Mouse (Mus musculus) right cerebral cortex, adult 18-20 months (tissue): ENCODE measurements at regions not wholly inside any gene's neighbourhood (a gene's known extent, or its start where the extent isn't known, plus 50 kb on each side); places are given as distances from the start of the nearest gene placed in this dataset.

Experiments used
- DNase-seq: peaks from one replicate; pipeline ENCODE4 v3.0.0; 2022; ENCODE audit warnings: mixed read lengths

DNA sequence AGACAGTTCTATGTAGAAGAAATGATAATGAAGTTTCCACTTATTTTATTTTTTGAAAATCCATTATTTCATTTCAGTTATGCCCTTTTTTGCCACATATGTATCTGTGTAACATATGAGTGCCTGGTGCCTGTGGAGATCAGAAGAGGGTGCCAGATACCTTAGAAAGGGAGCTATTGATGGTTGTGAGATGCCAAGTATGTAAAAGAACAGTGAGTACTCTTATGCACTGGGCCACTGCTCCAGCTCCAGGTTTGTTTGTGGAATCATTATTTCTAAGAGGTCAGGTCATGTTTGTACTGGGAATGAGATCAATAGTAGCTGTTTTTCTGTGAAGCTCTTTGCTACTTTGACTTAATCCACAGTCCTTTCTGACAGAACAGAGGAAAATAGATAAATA, 68.1 kb downstream of the Cenpw start:
- DNase-seq, result no peak

DNA sequence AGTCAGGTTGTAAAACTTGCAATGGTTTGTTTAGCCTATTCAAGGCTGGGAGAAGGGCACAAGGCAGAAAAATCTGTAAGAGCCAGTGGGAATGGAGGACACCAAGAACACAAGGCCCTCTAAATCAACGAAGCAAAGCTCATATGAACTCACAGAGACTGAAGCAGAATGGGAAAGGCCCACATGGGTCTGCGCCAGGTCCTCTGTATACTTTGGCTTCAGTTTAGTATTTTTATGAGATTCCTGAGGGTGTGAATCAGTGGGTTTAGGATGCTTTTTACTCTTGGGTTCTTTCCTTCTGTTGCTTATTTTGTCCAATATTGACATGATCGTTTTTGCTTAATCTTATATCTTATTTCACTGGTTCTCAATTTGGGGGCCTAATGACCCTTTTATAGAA, 90.0 kb downstream of the Cenpw start:
- DNase-seq, result no peak

DNA sequence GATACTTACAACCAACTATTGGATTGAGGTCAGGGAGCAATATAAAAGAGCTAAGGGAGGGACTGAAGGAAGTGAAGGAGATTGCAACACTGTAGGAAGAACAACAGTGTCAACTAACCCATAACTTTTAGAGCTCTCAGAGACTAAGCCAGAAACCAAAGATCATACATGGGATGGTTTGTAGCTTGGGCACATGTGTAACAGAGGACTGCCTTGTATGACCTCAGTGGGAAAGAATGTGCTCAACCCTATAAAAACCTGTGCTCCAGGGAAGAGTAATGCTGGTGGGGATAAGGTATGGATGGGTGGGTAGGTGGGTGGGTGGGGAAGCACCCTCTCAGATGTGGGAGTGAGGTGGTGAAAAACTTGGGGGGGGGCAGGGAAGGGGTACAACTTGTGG, 97.9 kb downstream of the Cenpw start:
- no peak for DNase-seq

DNA sequence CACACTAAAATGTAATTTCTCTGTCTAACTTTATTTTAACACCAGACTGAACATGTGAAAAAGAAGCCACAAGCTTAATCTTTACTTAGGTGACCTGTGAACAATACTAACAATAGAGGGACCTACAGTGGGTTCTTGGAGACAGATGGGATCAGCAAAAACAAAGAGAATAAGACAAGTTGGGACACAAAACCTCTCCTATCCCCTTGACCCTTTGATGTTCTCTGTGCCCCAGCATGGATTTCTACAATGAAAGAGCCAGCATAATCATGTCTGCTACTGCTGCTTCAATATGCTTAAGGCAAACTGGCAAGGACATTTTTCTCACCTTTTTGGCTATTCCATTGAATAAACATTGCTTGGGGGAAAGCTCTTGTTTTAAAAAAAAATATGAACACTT, 105.8 kb downstream of the Cenpw start:
- DNase-seq, result no peak

DNA sequence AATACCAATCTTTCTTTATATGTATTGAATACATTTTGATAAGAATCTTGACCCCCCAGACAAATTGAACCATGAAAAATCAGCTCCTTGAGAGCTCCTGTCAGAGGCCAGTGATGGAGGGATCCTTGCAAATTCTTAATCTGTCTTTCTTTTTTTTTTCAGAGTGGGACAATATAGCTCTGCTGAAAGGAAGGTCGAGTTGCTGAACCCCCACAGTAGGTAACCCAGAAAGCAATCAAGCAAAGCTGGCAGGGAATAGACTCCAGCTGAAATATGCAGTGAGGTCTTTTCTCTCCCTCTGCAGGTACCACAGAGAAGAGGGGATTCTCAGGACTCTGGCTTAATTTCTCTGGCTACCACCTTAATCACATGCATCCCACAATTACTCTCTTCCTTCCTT, 108.8 kb downstream of the Cenpw start:
- DNase-seq, result no peak

DNA sequence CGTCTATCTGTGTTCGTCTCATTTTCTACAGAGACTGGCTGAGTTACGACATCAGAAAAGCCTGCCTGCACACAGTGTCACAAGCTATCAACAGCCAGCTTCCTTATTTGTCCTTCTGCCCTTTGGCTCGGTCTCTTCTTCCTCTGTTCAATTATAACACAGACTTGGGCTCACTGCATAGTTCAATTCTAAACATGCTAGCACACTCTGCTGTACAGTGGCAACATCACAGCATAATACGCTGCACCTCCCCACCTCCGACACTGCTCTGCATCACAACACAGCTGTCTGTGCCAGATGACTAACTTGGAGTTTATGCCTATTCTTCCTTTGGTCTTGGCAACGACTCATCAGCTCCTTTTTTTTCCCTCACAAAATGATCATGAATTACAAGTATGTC, 111.0 kb downstream of the Cenpw start:
- peak; percentile 56 for DNase-seq

DNA sequence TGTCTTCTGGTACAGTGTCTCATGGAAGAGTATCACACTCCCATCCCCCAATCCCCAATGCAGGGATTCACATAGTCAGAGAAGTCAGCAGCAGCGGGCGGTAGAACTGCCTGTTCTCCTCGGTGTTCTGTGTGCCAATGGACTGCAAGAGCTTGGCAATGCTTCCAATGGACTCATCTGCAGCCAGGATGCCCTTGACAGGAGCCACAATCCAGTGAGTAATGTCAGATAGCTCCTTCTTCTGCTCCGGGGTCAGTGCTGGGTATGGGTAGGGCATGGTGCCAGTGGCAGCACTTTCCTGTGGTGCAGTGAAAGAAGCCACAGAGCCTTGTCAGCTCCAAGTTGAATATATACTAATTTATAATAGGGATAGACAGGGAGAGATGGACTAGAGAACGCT, 115.3 kb downstream of the Cenpw start:
- DNase-seq, result no peak

DNA sequence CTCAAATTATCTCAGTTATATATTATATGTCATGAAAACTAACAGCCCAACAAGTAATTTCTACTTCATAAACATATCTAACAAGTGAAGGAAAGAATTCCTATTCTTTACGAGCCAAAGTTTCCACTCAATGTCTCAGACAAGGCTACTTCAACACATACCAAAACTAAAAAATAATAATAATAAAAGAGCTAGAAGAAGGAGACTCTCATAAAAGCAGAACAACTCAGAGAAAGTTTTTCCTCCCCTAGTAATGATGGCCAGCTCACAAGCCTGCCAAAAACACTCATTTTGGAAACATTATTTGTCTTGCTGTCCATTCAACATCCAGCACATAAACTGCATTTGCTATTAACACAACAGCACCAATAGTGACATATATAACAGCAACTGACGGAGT, 133.7 kb downstream of the Cenpw start:
- DNase-seq, result no peak

DNA sequence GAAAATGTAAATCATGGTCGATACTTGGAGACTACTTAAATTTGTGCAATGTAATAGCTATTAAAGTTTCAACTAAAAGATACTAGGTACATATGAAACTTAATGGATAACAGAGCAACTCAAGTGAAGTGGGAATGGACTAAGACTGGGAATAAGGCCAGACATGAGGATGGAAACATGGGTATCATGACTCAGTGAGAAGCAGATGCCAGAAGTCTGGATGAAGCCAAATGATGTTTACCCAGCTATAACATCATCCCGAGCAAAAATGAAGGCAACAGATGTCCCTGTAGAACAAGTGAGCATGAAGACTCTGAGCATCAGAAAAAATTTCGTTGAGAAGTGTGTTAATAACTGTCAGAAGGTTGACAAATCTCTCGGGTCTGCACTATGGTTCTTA, 169.7 kb downstream of the Cenpw start:
- DNase-seq, result peak; percentile 31

DNA sequence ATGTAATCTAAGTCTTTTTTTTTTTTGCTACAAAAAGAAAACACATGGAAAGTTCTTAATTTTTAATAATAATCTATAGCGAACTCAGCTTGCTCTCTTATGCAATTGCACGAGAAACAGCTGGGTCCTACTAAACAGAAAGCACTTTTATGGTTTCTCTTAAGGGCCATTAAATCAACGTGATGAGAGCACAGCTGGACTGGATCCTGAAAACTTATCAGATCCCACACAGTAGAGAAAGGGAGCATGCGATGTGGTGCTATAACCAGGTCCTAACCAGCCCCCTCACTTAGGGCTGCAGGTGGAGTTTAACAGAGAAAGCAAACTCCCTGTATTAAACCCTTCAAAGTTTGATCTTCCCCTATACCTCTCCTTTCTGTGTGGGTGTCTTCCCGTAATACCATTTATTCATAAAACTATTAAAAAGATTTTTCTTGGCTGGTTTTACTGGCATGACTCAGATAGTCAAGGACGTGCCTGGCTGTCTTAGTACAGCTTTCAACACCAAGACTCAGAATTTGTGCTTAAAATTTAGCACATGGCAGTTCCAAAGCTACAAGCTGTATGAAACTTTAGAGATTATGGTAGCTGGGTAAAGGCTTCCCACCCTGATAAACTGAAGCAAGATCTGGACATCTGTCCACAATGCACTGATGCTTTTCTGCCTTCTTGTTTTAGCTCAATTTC, 197.3 kb downstream of the Cenpw start:
- DNase-seq, result no peak

DNA sequence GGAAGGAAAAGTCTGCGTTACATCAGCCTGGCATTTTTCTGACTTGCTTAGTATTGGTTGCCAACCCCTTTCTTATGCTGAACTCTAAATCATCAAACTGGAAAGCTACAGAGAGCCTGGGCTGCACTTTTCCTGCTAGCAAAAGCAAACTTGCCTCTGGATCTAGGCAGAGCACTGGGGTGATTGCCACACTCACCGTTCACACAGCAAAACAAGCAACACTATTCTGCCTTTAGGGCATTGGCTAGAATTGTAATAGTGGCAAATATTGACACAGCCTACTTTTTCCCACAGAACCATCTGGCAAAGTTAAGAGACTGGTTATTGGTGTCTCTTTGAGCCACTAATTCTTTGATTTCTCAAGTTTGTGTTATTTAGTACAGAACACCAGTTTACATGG, 199.5 kb downstream of the Cenpw start:
- DNase-seq, result no peak

DNA sequence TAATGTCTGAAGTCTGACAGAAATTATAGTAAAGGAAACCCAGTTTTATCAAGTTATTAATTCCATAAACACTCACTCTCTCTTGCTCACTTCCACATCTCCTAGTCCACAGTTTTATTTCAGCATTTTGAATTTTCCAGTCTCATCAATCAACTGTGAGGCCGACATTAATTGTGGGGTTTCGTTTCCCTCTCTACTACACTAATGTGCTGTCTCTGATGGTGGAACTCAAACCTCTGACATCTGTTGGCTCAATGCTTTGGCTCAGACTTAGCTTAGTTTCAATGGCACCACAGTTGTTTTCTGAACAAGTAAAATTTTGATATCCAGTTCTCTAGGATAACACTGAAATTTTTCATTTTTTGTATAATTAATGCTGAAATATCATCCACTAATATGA, 218.8 kb downstream of the Cenpw start:
- no peak for DNase-seq
